Comparison of ENCODE assay signal across 27 mouse cellular contexts in the genomic region with DNA sequence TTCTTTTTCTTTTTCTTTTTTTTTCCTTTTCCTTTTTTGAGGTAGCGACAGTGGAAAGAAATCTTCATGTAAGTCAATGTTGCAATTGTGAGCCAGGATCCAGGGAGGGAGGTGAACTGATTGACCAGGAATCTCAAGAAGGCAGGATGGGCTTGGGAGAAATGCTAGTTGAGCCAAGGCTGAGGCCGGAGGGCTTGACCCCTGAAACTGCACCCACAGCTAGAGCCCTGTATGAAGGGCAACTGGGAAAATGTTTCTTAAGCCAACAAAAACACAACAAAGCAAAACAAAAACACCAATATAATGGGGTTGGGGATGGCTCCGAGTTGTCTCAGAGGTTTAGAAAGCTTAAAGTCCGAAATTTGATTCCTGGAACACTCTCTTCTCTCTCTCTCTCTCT. TPM values are rescaled to one million over a fixed set of nuclear protein-coding genes. Genes with fewer than 3 reads are reported as not detected.
DNase-seq lines count a peak whose midpoint lies in the region; ATAC-seq and TF ChIP-seq lines count a peak whose summit lies in the region.
"Had no signal": no experiment of that assay in that cellular context is flagged by ENCODE, and none has a peak within 500 bp of the region (broad histone marks: within the 10 kb centered on the region; RNA-seq: fewer than 3 reads in every experiment).

No protein-coding gene starts in this region.

- whole genome bisulfite sequencing in kidney, adult 2 months: 51% methylated on average over 4 of the region's 4 CpGs
- WGBS in kidney, embryonic 14.5 days: 58% methylated on average over 4 of the region's 4 CpGs

- peak; percentile 9 for DNase-seq in embryo, embryonic 9.5 days (ENCODE audit: extremely low spot score)
- DNase-seq in embryo, embryonic 11 days: no peak
- peak; percentile 75 for DNase-seq in kidney, adult 2 months
- DNase-seq in lung, postnatal 36 days: peak; percentile 26
- DNase-seq in lung, postnatal 14 days: no peak
- DNase-seq in MN1 (ENCODE audit: low spot score): no peak
- DNase-seq: adrenal gland, postnatal 25 days; cerebellum, adult 11-12 months; cerebellum, adult 9-11 months; gastrocnemius, postnatal 25 days; heart, adult 11 months; layer of hippocampus, postnatal 36 days; lung, embryonic 14.5 days; thymus, adult 2 months; thymus, postnatal 36 days had no signal

- H3K4me1 ChIP-seq in kidney, adult 2 months (ENCODE audit: control insufficient read depth, insufficient read depth, low read length): peaks cover 18% of the 10 kb centered on the region
- peaks cover under 1% of the 10 kb centered on the region; the same call in 1 of the 2 replicates for H3K4me1 ChIP-seq in kidney, embryonic 14.5 days (ENCODE audit: control insufficient read depth, insufficient read depth, low read length)
- H3K4me1 ChIP-seq: embryonic facial prominence, embryonic 12.5 days had no signal

- H3K4me2 ChIP-seq in kidney, embryonic 14.5 days (replicated peaks; ENCODE audit: low read depth, low read length): no peak overlapping the region
- H3K4me2 ChIP-seq: embryonic facial prominence, embryonic 12.5 days; forebrain, embryonic 15.5 days; heart, embryonic 15.5 days; hindbrain, embryonic 14.5 days; limb, embryonic 15.5 days; liver, embryonic 15.5 days; lung, embryonic 14.5 days; midbrain, embryonic 12.5 days had no signal

- no peak overlapping the region for H3K9ac ChIP-seq in kidney, embryonic 14.5 days (ENCODE audit: low read depth, low read length)
- H3K9ac ChIP-seq: embryonic facial prominence, embryonic 12.5 days; forebrain, embryonic 15.5 days; heart, embryonic 15.5 days; hindbrain, embryonic 14.5 days; limb, embryonic 15.5 days; liver, embryonic 15.5 days; lung, embryonic 14.5 days; midbrain, embryonic 12.5 days had no signal

- no peak overlapping the region for H3K4me3 ChIP-seq in kidney, adult 2 months (ENCODE audit: insufficient read depth, low read depth, low read length)
- H3K4me3 ChIP-seq in kidney, embryonic 14.5 days (ENCODE audit: low read length): no peak overlapping the region
- H3K4me3 ChIP-seq: embryonic facial prominence, embryonic 12.5 days; forebrain, embryonic 15.5 days; heart, embryonic 10.5 days; heart, embryonic 15.5 days; limb, embryonic 10.5 days; limb, embryonic 15.5 days; liver, embryonic 15.5 days; midbrain, embryonic 12.5 days had no signal

- no peaks in the 10 kb centered on the region for H3K27me3 ChIP-seq in kidney, adult 2 months (replicated peaks; ENCODE audit: control insufficient read depth, insufficient read depth, low read length)
- no peaks in the 10 kb centered on the region for H3K27me3 ChIP-seq in kidney, embryonic 14.5 days (ENCODE audit: control insufficient read depth, insufficient read depth, low read length)
- H3K27me3 ChIP-seq: embryonic facial prominence, embryonic 12.5 days; forebrain, embryonic 15.5 days; heart, embryonic 15.5 days; limb, embryonic 15.5 days; liver, embryonic 15.5 days; midbrain, embryonic 12.5 days had no signal

- H3K9me3 ChIP-seq in kidney, embryonic 14.5 days (ENCODE audit: control insufficient read depth, low read length): no peaks in the 10 kb centered on the region
- H3K9me3 ChIP-seq: embryonic facial prominence, embryonic 12.5 days; forebrain, embryonic 15.5 days; G1E; heart, embryonic 10.5 days; heart, embryonic 15.5 days; limb, embryonic 10.5 days; limb, embryonic 15.5 days; liver, embryonic 15.5 days; midbrain, embryonic 12.5 days had no signal

- no peak; the same call in 1 of the 2 replicates for ATAC-seq in kidney, embryonic 14.5 days (ENCODE audit: low FRiP score, low TSS enrichment)
- ATAC-seq: inflammation-experienced regulatory T-cells, adult 6 months had no signal

- no peak for TF ChIP-seq POLR2A in kidney, adult 2 months (IDR thresholded peaks at IDR 0.05; ENCODE audit: low read depth, low read length)

- H3K27ac ChIP-seq in kidney, adult 2 months (ENCODE audit: insufficient read depth, low read depth, low read length): no peak overlapping the region
- H3K27ac ChIP-seq in kidney, embryonic 14.5 days (ENCODE audit: low read depth, low read length): no peak overlapping the region
- H3K27ac ChIP-seq: embryonic facial prominence, embryonic 12.5 days; heart, embryonic 10.5 days; heart, embryonic 15.5 days; hindbrain, embryonic 14.5 days; limb, embryonic 10.5 days; limb, embryonic 15.5 days; liver, embryonic 15.5 days had no signal

- no peaks in the 10 kb centered on the region for H3K36me3 ChIP-seq in kidney, adult 2 months (ENCODE audit: control insufficient read depth, insufficient read depth, low read length)
- no peaks in the 10 kb centered on the region for H3K36me3 ChIP-seq in kidney, embryonic 14.5 days (ENCODE audit: control insufficient read depth, insufficient read depth, low read length)
- H3K36me3 ChIP-seq: embryonic facial prominence, embryonic 12.5 days; forebrain, embryonic 15.5 days; G1E; heart, embryonic 10.5 days; heart, embryonic 15.5 days; limb, embryonic 10.5 days; limb, embryonic 15.5 days; liver, embryonic 15.5 days; midbrain, embryonic 12.5 days had no signal

- TF ChIP-seq CTCF in kidney, adult 2 months (conservative IDR thresholded peaks at IDR 0.05; ENCODE audit: insufficient read depth, insufficient read length, low read depth, low read length): no peak

RNA-seq across cellular contexts. Expression of gene Pdk4, which starts 47.7 kb away (rescaled TPM):
- polyA plus RNA-seq in kidney, adult 2 months (2012; rRNA removed): 22.3 and 30.0 TPM in 2 replicates
- polyA plus RNA-seq in kidney, embryonic 14.5 days (2014; fragmentation: Nextera tagmentation; extraction: Ambion mirVana): 1.3 and 3.6 TPM in 2 replicates
- polyA plus RNA-seq: G1E; inflammation-experienced regulatory T-cells, adult 6 months had no signal

Comparison
In these comparisons a context has a peak if more than half of its experiments do, and no peak if none do; other contexts are left out.
1. DNase-seq: peak in embryo, embryonic 9.5 days (single experiment), kidney, adult 2 months (single experiment) and lung, postnatal 36 days (single experiment); none in embryo, embryonic 11 days (single experiment), lung, postnatal 14 days (single experiment) and MN1 (single experiment).